Mouse (Mus musculus) kidney, postnatal 10 days (tissue): ENCODE measurements around the gene Hnrnpl.

Source experiments
- DNase-seq: peaks from one replicate; pipeline ENCODE4 v3.0.0; 2021; ENCODE audit warnings: mixed read lengths

Gene Hnrnpl

GRCm38 (mm10) chr7:28808221-28808941, at the start of gene Hnrnpl:
Gene Hnrnpl, plus strand, starts transcription at chr7:28808541.
- DNase-seq, result peak; percentile 85

GRCm38 (mm10) chr7:28758623-28759022, 49.7 kb upstream of the Hnrnpl start:
- DNase-seq, result no peak

GRCm38 (mm10) chr7:28761907-28762306, 46.4 kb upstream of the Hnrnpl start:
- DNase-seq, result no peak

GRCm38 (mm10) chr7:28765211-28765610, 43.1 kb upstream of the Hnrnpl start:
- DNase-seq, result no peak

GRCm38 (mm10) chr7:28766173-28766879, 42.0 kb upstream of the Hnrnpl start, which contains the start of gene Sirt2:
Gene Sirt2, plus strand, starts transcription at chr7:28766735.
- DNase-seq, result peak; percentile 97

- no peak for DNase-seq
These were observed 41.4 kb upstream of the Hnrnpl start for GRCm38 (mm10) chr7:28766910-28767309.

- DNase-seq, result no peak
These were observed 40.8 kb upstream of the Hnrnpl start, which contains the start of gene Nfkbib for GRCm38 (mm10) chr7:28767462-28767965. Gene Nfkbib, minus strand, starts transcription at chr7:28767512.

GRCm38 (mm10) chr7:28769414-28769958, 38.9 kb upstream of the Hnrnpl start:
- DNase-seq, result no peak

GRCm38 (mm10) chr7:28770309-28770708, 38.0 kb upstream of the Hnrnpl start:
- no peak for DNase-seq

- peak; percentile 63 for DNase-seq
These were observed 36.5 kb upstream of the Hnrnpl start for GRCm38 (mm10) chr7:28771867-28772266.

- no peak for DNase-seq
These were observed 35.2 kb upstream of the Hnrnpl start for GRCm38 (mm10) chr7:28773163-28773562.

GRCm38 (mm10) chr7:28774164-28774563, 34.2 kb upstream of the Hnrnpl start:
- DNase-seq, result no peak

GRCm38 (mm10) chr7:28775129-28775528, 33.2 kb upstream of the Hnrnpl start:
- DNase-seq, result no peak

- no peak for DNase-seq
These were observed 29.5 kb upstream of the Hnrnpl start for GRCm38 (mm10) chr7:28778825-28779224.

- peak; percentile 95 for DNase-seq
These were observed 28.2 kb upstream of the Hnrnpl start for GRCm38 (mm10) chr7:28780067-28780658.

- no peak for DNase-seq
These were observed 27.5 kb upstream of the Hnrnpl start for GRCm38 (mm10) chr7:28780857-28781256.

- DNase-seq, result no peak
These were observed 27.1 kb upstream of the Hnrnpl start for GRCm38 (mm10) chr7:28781261-28781663.

GRCm38 (mm10) chr7:28785161-28785560, 23.2 kb upstream of the Hnrnpl start:
- DNase-seq, result no peak

- no peak for DNase-seq
These were observed 20.5 kb upstream of the Hnrnpl start for GRCm38 (mm10) chr7:28787884-28788283.

GRCm38 (mm10) chr7:28788307-28789195, 19.8 kb upstream of the Hnrnpl start, which contains the start of gene Rinl:
Gene Rinl, plus strand, starts transcription at chr7:28788969.
- no peak for DNase-seq

- DNase-seq, result no peak
These were observed 19.1 kb upstream of the Hnrnpl start for GRCm38 (mm10) chr7:28789235-28789634.
